Mouse (Mus musculus) lung, embryonic 14.5 days (tissue): Measurements from ENCODE around the gene Jazf1. TPM values are rescaled to one million over a fixed set of nuclear protein-coding genes. Genes with fewer than 3 reads are reported as not detected.

Experiments
- ATAC-seq: fragments of 200-750 bp; cut with Nextera tagmentation; 2 replicates; pipeline ENCODE4 v1.8.0; 2017; ENCODE audit warnings: mild to moderate bottlenecking, moderate TSS enrichment, moderate library complexity; ENCODE audit not compliant: insufficient read depth
- DNase-seq: peaks from one replicate; pipeline ENCODE4 v3.0.0-alpha.2; 2015
- H3K27ac ChIP-seq: fragments of 300-500 bp; sonication (generic); 2 replicates; pipeline ENCODE4 v1.5.1; 2014; ENCODE audit warnings: low read depth, mild to moderate bottlenecking, moderate library complexity
- H3K27me3 ChIP-seq: fragments of 300-500 bp; sonication (generic); 2 replicates; pipeline ENCODE4 v1.6.1; 2014; ENCODE audit warnings: low read length, control low read depth; ENCODE audit not compliant: insufficient read depth
- H3K36me3 ChIP-seq: fragments of 300-500 bp; sonication (generic); 2 replicates; pipeline ENCODE4 v1.6.1; 2014; ENCODE audit warnings: control low read depth; ENCODE audit not compliant: insufficient read depth
- H3K4me1 ChIP-seq: fragments of 300-500 bp; sonication (generic); 2 replicates; pipeline ENCODE4 v1.6.1; 2014; ENCODE audit warnings: antibody characterized with exemption, control low read depth; ENCODE audit not compliant: insufficient read depth
- H3K4me2 ChIP-seq: fragments of 300-500 bp; sonication (generic); 2 replicates; pipeline ENCODE4 v1.6.1; 2014; ENCODE audit warnings: mild to moderate bottlenecking
- H3K4me3 ChIP-seq: fragments of 300-500 bp; sonication (generic); 2 replicates; pipeline ENCODE4 v1.5.1; 2014; ENCODE audit warnings: low read depth, low read length
- H3K9ac ChIP-seq: fragments of 300-500 bp; sonication (generic); 2 replicates; pipeline ENCODE4 v1.6.1; 2014
- H3K9me3 ChIP-seq: fragments of 300-500 bp; sonication (generic); 2 replicates; pipeline ENCODE4 v1.6.1; 2016; ENCODE audit warnings: low read depth, low read length, control low read depth
- CTCF ChIP-seq: IDR thresholded peaks from 2 replicates; pipeline ENCODE4 v1.5.1; 2016; ENCODE audit warnings: antibody characterized with exemption, low read depth
- WGBS: fragments of 180-500 bp; shearing (Covaris S2); extraction: QIAGEN DNeasy Blood & Tissue Kit; methylation state at CpG from one replicate; pipeline ENCODE4 v1.1.7; 2014; 5-methylcytosine and 5-hydroxymethylcytosine counted together
- polyA plus RNA-seq: library from polyadenylated mRNA; unstranded; fragments of >200 nt; fragmentation: Nextera tagmentation; extraction: Ambion mirVana; gene quantifications from 2 replicates; pipeline ENCODE4 v1.2.1, GENCODE M21; 2014

Gene Jazf1
- polyA plus RNA-seq, 1 experiment from 2014 or later: 3.9 TPM

- ATAC-seq: no peak
- Histone ChIP-seq H3K4me1 (no peaks in the 10 kb centered on the region), H3K27me3 (no peaks in the 10 kb centered on the region), H3K36me3 (no peaks in the 10 kb centered on the region), H3K9ac (no peak overlapping the region), H3K4me3 (no peak overlapping the region), H3K27ac (no peak overlapping the region), H3K4me2 (no peak overlapping the region), H3K9me3 (no peaks in the 10 kb centered on the region)
- peak; percentile 68 for DNase-seq
- 24% methylated on average over 9 of the region's 9 CpGs for WGBS
- no peak for TF ChIP-seq CTCF
Observed at GRCm38 (mm10) chr6:52840589-52841044, 227.8 kb downstream of the Jazf1 start.

DNA sequence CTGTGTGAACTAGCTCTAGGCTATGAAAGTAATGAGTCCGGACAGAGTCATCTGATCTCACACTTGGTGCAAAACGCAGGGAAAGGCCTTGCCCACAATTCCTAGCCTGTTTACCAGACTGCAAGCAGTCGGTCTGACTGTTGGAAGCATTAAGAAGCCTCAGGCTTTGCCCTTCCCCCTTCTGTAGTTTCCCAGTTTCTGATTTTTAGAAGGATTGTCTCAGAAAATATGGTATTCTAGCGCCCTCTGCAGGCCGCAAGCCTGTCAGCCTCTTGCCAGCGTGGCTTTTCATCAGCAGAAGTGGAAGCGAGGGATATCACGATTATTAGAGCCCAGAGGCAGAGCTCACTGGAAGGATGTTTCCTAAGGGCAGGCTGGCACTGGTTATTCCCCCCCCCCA, 229.7 kb downstream of the Jazf1 start:
- Histone ChIP-seq H3K4me2 (no peak overlapping the region), H3K9ac (no peak overlapping the region), H3K4me1 (no peaks in the 10 kb centered on the region), H3K27ac (no peak overlapping the region), H3K36me3 (no peaks in the 10 kb centered on the region), H3K9me3 (no peaks in the 10 kb centered on the region), H3K27me3 (no peaks in the 10 kb centered on the region), H3K4me3 (no peak overlapping the region)
- peak; percentile 79 for ATAC-seq
- peak; percentile 91 for TF ChIP-seq CTCF
- DNase-seq: peak; percentile 98
- 6% methylated on average over 8 of the region's 8 CpGs for WGBS

- H3K4me1 ChIP-seq: no peaks in the 10 kb centered on the region
- H3K36me3 ChIP-seq: no peaks in the 10 kb centered on the region
- ATAC-seq (no peak), DNase-seq (no peak)
- no peak overlapping the region for H3K27ac ChIP-seq
- no peak overlapping the region for H3K4me3 ChIP-seq
- H3K27me3 ChIP-seq: no peaks in the 10 kb centered on the region
- no peak overlapping the region for H3K4me2 ChIP-seq
- 52% methylated on average over 4 of the region's 4 CpGs for WGBS
- no peak overlapping the region for H3K9ac ChIP-seq
- no peak for TF ChIP-seq CTCF
- no peaks in the 10 kb centered on the region for H3K9me3 ChIP-seq
Observed at GRCm38 (mm10) chr6:52837792-52838191, 230.6 kb downstream of the Jazf1 start.

DNA sequence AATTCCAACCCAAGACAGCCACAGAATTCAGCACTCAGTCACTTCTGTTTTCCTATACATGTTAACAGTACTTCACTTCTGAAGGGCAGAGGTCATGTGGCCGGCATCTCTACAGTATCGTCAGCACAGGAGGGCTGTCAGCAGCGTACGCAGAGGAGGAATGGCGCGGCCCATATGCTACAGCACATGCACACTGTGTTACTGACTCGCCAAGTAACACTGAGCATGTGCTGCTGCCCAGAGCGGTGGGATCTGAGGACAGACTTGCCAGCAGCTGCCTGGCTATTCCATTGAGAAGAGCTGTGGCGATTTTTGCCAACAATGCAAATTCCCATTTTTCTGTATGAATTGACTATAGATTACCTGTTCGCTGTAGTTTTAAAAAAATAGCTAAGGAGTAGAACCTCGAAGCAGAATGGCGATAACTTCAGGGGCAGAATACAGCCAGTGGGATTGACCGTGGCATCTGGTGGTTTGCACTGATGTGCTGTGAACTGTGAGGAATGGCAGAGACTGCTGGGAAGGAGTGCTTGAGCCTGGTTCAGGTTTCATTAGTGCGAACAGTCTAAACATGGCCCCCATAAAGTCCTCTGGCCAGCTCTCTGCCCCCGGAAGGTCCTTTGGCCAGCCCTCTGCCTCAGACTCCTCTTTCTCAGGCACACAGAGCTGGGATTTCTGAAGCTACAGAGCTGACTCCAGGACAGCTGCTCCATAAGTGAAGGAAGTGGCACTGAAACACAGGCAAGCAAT, 232.1 kb downstream of the Jazf1 start:
- Histone ChIP-seq H3K36me3 (no peaks in the 10 kb centered on the region), H3K4me3 (no peak overlapping the region), H3K9ac (no peak overlapping the region), H3K4me1 (no peaks in the 10 kb centered on the region), H3K9me3 (no peaks in the 10 kb centered on the region), H3K4me2 (no peak overlapping the region), H3K27ac (no peak overlapping the region), H3K27me3 (no peaks in the 10 kb centered on the region)
- 54% methylated on average over 15 of the region's 15 CpGs for WGBS
- DNase-seq (no peak), ATAC-seq (no peak)
- no peak for TF ChIP-seq CTCF

DNA sequence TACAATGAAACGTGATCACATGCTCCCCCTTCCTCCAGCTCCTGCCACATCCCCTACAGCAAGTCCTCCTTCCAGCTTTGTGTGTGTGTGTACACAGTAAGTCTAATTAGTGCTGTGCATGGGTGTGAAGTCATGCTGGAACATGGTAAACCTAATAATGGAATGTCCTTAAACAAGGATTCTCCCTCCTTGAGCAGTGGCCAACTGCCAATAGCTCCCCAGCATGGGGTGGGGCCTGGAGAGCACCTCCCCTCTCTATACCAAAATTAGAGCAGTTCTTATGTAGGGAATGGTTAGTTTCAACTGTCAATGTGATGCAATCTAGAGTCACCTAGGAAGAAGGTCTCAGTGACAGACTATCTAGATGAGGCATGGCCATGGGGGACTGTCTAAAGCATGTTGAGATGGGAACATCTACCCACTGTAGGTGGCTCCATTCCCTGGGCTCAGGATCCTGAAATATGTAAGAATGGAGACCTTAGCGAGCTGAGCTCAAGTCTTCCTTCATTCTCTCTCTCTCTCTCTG, 240.6 kb downstream of the Jazf1 start:
- H3K27ac ChIP-seq: no peak overlapping the region
- ATAC-seq (no peak), DNase-seq (no peak)
- no peaks in the 10 kb centered on the region for H3K4me1 ChIP-seq
- no peak overlapping the region for H3K4me2 ChIP-seq
- H3K9ac ChIP-seq: no peak overlapping the region
- no peaks in the 10 kb centered on the region for H3K27me3 ChIP-seq
- no peaks in the 10 kb centered on the region for H3K9me3 ChIP-seq
- no peak overlapping the region for H3K4me3 ChIP-seq
- WGBS: 74% methylated on average over 2 of the region's 2 CpGs
- no peaks in the 10 kb centered on the region for H3K36me3 ChIP-seq
- TF ChIP-seq CTCF: no peak

DNA sequence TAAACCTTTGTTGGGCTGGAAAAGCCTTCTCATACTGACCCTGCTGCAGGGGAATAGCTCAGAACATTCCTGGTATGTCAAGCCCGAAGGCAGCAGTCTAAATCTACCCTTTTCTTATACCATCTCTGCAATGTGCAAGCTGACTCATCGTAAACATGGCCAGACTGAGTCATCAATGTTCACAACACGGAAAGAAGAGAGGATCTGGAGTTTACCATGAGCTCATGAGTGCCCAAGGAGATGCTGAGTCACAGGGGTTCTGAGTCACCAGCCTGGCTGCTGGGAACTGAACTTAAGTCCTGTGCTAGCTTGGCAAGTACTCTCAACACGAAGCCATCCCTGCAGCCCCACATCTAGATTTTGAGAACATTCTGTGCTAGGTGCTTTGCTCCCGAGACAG, 242.9 kb downstream of the Jazf1 start:
- Histone ChIP-seq H3K4me3 (no peak overlapping the region), H3K4me2 (no peak overlapping the region), H3K4me1 (no peaks in the 10 kb centered on the region), H3K9me3 (no peaks in the 10 kb centered on the region), H3K36me3 (no peaks in the 10 kb centered on the region), H3K9ac (no peak overlapping the region), H3K27me3 (no peaks in the 10 kb centered on the region), H3K27ac (no peak overlapping the region)
- DNase-seq (no peak), ATAC-seq (no peak)
- no peak for TF ChIP-seq CTCF
- 73% methylated on average over 5 of the region's 5 CpGs for WGBS

DNA sequence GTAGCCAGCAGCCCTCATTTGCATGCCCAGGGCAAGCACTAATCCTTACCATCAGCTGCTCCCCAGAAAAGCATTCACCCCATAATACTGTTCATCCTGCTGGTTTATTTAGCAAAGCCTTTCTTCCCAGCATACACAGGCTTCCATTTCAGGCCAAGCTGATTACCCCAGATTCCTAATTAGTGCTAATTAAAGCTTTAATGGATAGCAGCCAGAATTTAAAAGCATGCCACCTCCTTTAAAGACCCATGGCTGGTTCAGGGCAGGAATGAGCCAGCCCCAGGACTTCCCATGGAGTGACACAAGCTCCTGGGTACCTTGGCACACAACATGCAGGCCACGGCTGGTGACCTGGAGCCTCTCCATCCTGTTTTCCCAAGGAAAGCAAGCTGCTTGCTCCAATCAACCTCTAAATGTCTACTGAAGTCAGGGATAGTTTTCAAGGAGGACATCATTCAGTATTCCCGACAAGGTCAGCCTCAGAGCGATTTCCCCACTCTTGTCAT, 243.4 kb downstream of the Jazf1 start:
- no peaks in the 10 kb centered on the region for H3K27me3 ChIP-seq
- no peaks in the 10 kb centered on the region for H3K9me3 ChIP-seq
- 68% methylated on average over 3 of the region's 3 CpGs for WGBS
- no peak for DNase-seq
- ATAC-seq: no peak
- no peaks in the 10 kb centered on the region for H3K36me3 ChIP-seq
- H3K4me2 ChIP-seq: no peak overlapping the region
- H3K4me1 ChIP-seq: no peaks in the 10 kb centered on the region
- TF ChIP-seq CTCF: no peak
- no peak overlapping the region for H3K9ac ChIP-seq
- H3K27ac ChIP-seq: no peak overlapping the region
- no peak overlapping the region for H3K4me3 ChIP-seq
